Mouse (Mus musculus): Measurements from ENCODE around the gene Lctl. TPM values are rescaled to one million over a fixed set of nuclear protein-coding genes. Genes with fewer than 3 reads are reported as not detected.
"Not testable (repeated sequence)": the region's sequence is repeated elsewhere in the genome, so short reads cannot be mapped to it uniquely, and the experiment has no call there.

Lctl gene
- polyA plus RNA-seq, 1 experiment from 2014 or later, result 0.16 TPM

- H3K36me3 ChIP-seq (ENCODE audit: control insufficient read depth, insufficient read depth, low read length), result no peaks in the 10 kb centered on the region
- no peaks in the 10 kb centered on the region for H3K9me3 ChIP-seq (ENCODE audit: control insufficient read depth, low read length)
- ATAC-seq (ENCODE audit: low FRiP score, low TSS enrichment), result no peak
- H3K27ac ChIP-seq (ENCODE audit: low read depth, low read length), result no peak overlapping the region
- 1% methylated on average over 4 of the region's 4 CpGs for WGBS
- H3K4me2 ChIP-seq (replicated peaks; ENCODE audit: low read depth, low read length), result no peak overlapping the region
- no peaks in the 10 kb centered on the region for H3K4me1 ChIP-seq (ENCODE audit: control insufficient read depth, insufficient read depth, low read length)
- H3K4me3 ChIP-seq (ENCODE audit: low read length), result no peak overlapping the region
- H3K27me3 ChIP-seq (ENCODE audit: control insufficient read depth, insufficient read depth, low read length), result no peaks in the 10 kb centered on the region
- H3K9ac ChIP-seq (ENCODE audit: low read depth, low read length), result no peak overlapping the region
These were observed 16.5 kb upstream of the Lctl start for GRCm38 (mm10) chr9:64100442-64100841.

DNA sequence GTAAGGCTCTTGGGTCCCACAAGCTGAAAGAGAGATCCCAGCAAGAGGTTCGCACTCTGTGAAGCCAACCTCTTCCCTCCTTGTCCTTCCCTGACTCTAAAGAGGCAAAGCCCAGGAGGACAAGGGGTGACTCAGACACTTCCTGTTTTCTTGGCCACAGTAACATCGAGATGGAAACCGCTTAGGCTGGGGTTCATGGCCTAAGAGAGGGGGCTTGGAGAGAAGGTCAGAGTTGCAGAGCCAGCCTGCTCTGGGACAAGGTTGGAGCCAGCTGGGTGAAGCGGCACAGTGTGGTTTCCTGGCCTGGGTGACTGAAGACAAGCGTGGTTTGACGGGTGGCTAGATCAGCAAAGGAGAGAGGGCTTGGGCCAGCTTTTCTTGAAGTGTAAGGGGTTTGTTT lies 11.6 kb upstream of the Lctl start:
- ATAC-seq (ENCODE audit: low FRiP score, low TSS enrichment), result no peak
- WGBS, result 70% methylated on average over 6 of the region's 6 CpGs

GRCm38 (mm10) chr9:64110502-64110901 lies 6.4 kb upstream of the Lctl start:
- H3K4me3 ChIP-seq (ENCODE audit: low read length), result no peak overlapping the region
- peaks cover 7% of the 10 kb centered on the region; the same call in 1 of the 2 replicates for H3K4me1 ChIP-seq (ENCODE audit: control insufficient read depth, insufficient read depth, low read length)
- no peaks in the 10 kb centered on the region for H3K36me3 ChIP-seq (ENCODE audit: control insufficient read depth, insufficient read depth, low read length)
- no peaks in the 10 kb centered on the region for H3K9me3 ChIP-seq (ENCODE audit: control insufficient read depth, low read length)
- no peak for ATAC-seq (ENCODE audit: low FRiP score, low TSS enrichment)
- WGBS, result 97% methylated on average over 16 of the region's 16 CpGs
- no peak overlapping the region for H3K9ac ChIP-seq (ENCODE audit: low read depth, low read length)
- no peak overlapping the region for H3K4me2 ChIP-seq (replicated peaks; ENCODE audit: low read depth, low read length)
- no peaks in the 10 kb centered on the region for H3K27me3 ChIP-seq (ENCODE audit: control insufficient read depth, insufficient read depth, low read length)
- no peak overlapping the region for H3K27ac ChIP-seq (ENCODE audit: low read depth, low read length)

More for the DNA sequence above, 11.6 kb upstream of the Lctl start:
- no peak overlapping the region for H3K4me2 ChIP-seq (replicated peaks; ENCODE audit: low read depth, low read length)
- H3K4me1 ChIP-seq (ENCODE audit: control insufficient read depth, insufficient read depth, low read length), result no peaks in the 10 kb centered on the region
- no peaks in the 10 kb centered on the region for H3K36me3 ChIP-seq (ENCODE audit: control insufficient read depth, insufficient read depth, low read length)
- 0 out of 2 replicates have a peak overlapping the region, but pooled peaks have one; percentile 1 for H3K9ac ChIP-seq (ENCODE audit: low read depth, low read length)
- no peaks in the 10 kb centered on the region for H3K27me3 ChIP-seq (ENCODE audit: control insufficient read depth, insufficient read depth, low read length)
- no peaks in the 10 kb centered on the region for H3K9me3 ChIP-seq (ENCODE audit: control insufficient read depth, low read length)
- H3K27ac ChIP-seq (ENCODE audit: low read depth, low read length), result no peak overlapping the region
- H3K4me3 ChIP-seq (ENCODE audit: low read length), result no peak overlapping the region

DNA sequence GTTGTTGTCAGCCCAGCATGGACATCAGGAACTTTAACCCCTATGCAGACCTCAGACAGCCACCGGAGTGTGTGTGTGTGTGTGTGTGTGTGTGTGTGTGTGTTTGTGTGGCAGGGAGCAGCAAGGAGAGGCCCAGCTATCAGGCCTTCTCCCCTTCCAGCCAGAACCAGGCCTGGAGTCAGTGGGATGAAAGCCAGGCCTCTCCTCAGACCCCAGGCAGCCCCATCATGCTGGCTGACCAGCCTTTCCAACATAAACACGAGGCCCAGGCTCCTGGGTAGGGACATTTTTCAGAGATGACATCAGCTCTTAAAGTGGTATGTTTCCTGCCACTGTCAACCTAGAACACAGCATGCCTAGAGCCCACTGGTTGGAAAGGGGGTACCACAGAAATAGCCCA lies 2.3 kb upstream of the Lctl start:
- Histone ChIP-seq H3K27me3 (ENCODE audit: control insufficient read depth, insufficient read depth, low read length) (no peaks in the 10 kb centered on the region), H3K9ac (ENCODE audit: low read depth, low read length) (no peak overlapping the region), H3K36me3 (ENCODE audit: control insufficient read depth, insufficient read depth, low read length) (no peaks in the 10 kb centered on the region), H3K4me2 (replicated peaks; ENCODE audit: low read depth, low read length) (no peak overlapping the region), H3K4me1 (ENCODE audit: control insufficient read depth, insufficient read depth, low read length) (peaks cover 7% of the 10 kb centered on the region; the same call in 1 of the 2 replicates), H3K4me3 (ENCODE audit: low read length) (no peak overlapping the region), H3K9me3 (ENCODE audit: control insufficient read depth, low read length) (no peaks in the 10 kb centered on the region), H3K27ac (ENCODE audit: low read depth, low read length) (no peak overlapping the region)
- ATAC-seq (ENCODE audit: low FRiP score, low TSS enrichment), result no peak
- 49% methylated on average over 2 of the region's 2 CpGs for WGBS

GRCm38 (mm10) chr9:64115756-64116155 lies 1.2 kb upstream of the Lctl start:
- Histone ChIP-seq H3K4me2 (replicated peaks; ENCODE audit: low read depth, low read length) (no peak overlapping the region), H3K9me3 (ENCODE audit: control insufficient read depth, low read length) (no peaks in the 10 kb centered on the region), H3K27ac (ENCODE audit: low read depth, low read length) (no peak overlapping the region), H3K4me1 (ENCODE audit: control insufficient read depth, insufficient read depth, low read length) (peaks cover 7% of the 10 kb centered on the region; the same call in 1 of the 2 replicates), H3K4me3 (ENCODE audit: low read length) (no peak overlapping the region), H3K27me3 (ENCODE audit: control insufficient read depth, insufficient read depth, low read length) (no peaks in the 10 kb centered on the region), H3K36me3 (ENCODE audit: control insufficient read depth, insufficient read depth, low read length) (no peaks in the 10 kb centered on the region), H3K9ac (ENCODE audit: low read depth, low read length) (no peak overlapping the region)
- WGBS, result 85% methylated on average over 6 of the region's 6 CpGs
- no peak for ATAC-seq (ENCODE audit: low FRiP score, low TSS enrichment)

DNA sequence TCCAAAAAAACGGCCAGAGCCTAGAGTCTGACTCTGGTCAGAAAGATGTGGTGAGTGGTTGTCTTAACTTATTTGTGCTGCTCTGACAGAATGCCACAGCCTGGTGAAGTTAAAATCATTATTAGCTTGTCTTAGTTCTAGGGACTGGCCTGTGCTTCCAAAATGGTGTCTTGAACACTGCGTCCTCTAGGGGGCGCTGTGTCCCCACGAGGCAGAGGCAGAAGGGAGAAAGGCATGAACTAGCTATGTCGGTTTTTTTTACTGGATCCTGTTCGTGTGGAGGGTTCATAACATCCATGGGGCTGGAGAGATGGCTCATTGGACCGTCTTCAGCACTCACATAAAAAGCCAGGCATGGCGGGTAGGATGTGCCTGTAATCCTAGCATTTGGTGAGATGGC lies 3.0 kb downstream of the Lctl start:
- Histone ChIP-seq H3K27me3 (ENCODE audit: control insufficient read depth, insufficient read depth, low read length) (no peaks in the 10 kb centered on the region), H3K4me2 (replicated peaks; ENCODE audit: low read depth, low read length) (no peak overlapping the region), H3K9me3 (ENCODE audit: control insufficient read depth, low read length) (no peaks in the 10 kb centered on the region), H3K36me3 (ENCODE audit: control insufficient read depth, insufficient read depth, low read length) (no peaks in the 10 kb centered on the region), H3K4me1 (ENCODE audit: control insufficient read depth, insufficient read depth, low read length) (0 out of 2 replicates have a peak, but pooled peaks cover 5% of the 10 kb centered on the region), H3K27ac (ENCODE audit: low read depth, low read length) (no peak overlapping the region), H3K9ac (ENCODE audit: low read depth, low read length) (no peak overlapping the region), H3K4me3 (ENCODE audit: low read length) (no peak overlapping the region)
- no peak for ATAC-seq (ENCODE audit: low FRiP score, low TSS enrichment)
- WGBS, result 40% methylated on average over 8 of the region's 8 CpGs

- no peak overlapping the region for H3K4me3 ChIP-seq (ENCODE audit: low read length)
- H3K9ac ChIP-seq (ENCODE audit: low read depth, low read length), result no peak overlapping the region
- H3K36me3 ChIP-seq (ENCODE audit: control insufficient read depth, insufficient read depth, low read length), result no peaks in the 10 kb centered on the region
- no peak overlapping the region for H3K27ac ChIP-seq (ENCODE audit: low read depth, low read length)
- H3K27me3 ChIP-seq (ENCODE audit: control insufficient read depth, insufficient read depth, low read length), result no peaks in the 10 kb centered on the region
- H3K4me1 ChIP-seq (ENCODE audit: control insufficient read depth, insufficient read depth, low read length), result 0 out of 2 replicates have a peak, but pooled peaks cover 3% of the 10 kb centered on the region
- WGBS, result 35% methylated on average over 11 of the region's 11 CpGs
- no peak overlapping the region for H3K4me2 ChIP-seq (replicated peaks; ENCODE audit: low read depth, low read length)
- 0 out of 2 replicates have a peak, but pooled peaks have one; percentile 30 for ATAC-seq (ENCODE audit: low FRiP score, low TSS enrichment)
- H3K9me3 ChIP-seq (ENCODE audit: control insufficient read depth, low read length), result no peaks in the 10 kb centered on the region
These were observed 3.8 kb downstream of the Lctl start for GRCm38 (mm10) chr9:64120584-64121277.

- no peak for ATAC-seq (ENCODE audit: low FRiP score, low TSS enrichment)
- Histone ChIP-seq H3K27ac (ENCODE audit: low read depth, low read length) (no peak overlapping the region), H3K4me1 (ENCODE audit: control insufficient read depth, insufficient read depth, low read length) (0 out of 2 replicates have a peak, but pooled peaks cover 5% of the 10 kb centered on the region), H3K9ac (ENCODE audit: low read depth, low read length) (no peak overlapping the region), H3K4me2 (replicated peaks; ENCODE audit: low read depth, low read length) (no peak overlapping the region), H3K4me3 (ENCODE audit: low read length) (no peak overlapping the region), H3K27me3 (ENCODE audit: control insufficient read depth, insufficient read depth, low read length) (no peaks in the 10 kb centered on the region), H3K36me3 (ENCODE audit: control insufficient read depth, insufficient read depth, low read length) (no peaks in the 10 kb centered on the region), H3K9me3 (ENCODE audit: control insufficient read depth, low read length) (no peaks in the 10 kb centered on the region)
- WGBS, result 86% methylated on average over 10 of the region's 10 CpGs
These were observed 5.7 kb downstream of the Lctl start for GRCm38 (mm10) chr9:64122601-64123000.

DNA sequence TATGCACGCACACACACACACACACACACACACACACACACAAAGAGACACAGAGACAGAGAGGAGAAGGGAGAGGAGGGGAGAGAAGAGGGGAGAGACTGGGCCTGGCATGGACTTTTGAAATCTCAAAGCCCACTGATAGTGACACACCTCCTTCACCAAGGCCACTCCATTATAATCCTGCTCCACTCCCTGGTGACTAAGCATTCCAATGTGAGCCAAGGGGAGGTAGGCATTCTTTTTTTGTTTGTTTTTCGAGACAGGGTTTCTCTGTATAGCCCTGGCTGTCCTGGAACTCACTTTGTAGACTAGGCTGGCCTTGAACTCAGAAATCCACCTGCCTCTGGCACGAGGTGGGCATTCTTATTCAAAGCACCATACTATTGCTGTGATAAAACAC lies 7.9 kb downstream of the Lctl start:
- H3K27ac ChIP-seq (ENCODE audit: low read depth, low read length); H3K4me1 ChIP-seq (ENCODE audit: control insufficient read depth, insufficient read depth, low read length); H3K9me3 ChIP-seq (ENCODE audit: control insufficient read depth, low read length); H3K4me3 ChIP-seq (ENCODE audit: low read length); H3K4me2 ChIP-seq (replicated peaks; ENCODE audit: low read depth, low read length); H3K9ac ChIP-seq (ENCODE audit: low read depth, low read length); H3K36me3 ChIP-seq (ENCODE audit: control insufficient read depth, insufficient read depth, low read length); H3K27me3 ChIP-seq (ENCODE audit: control insufficient read depth, insufficient read depth, low read length); ATAC-seq (ENCODE audit: low FRiP score, low TSS enrichment): not testable (repeated sequence)
- WGBS, result 69% methylated on average over 3 of the region's 3 CpGs
